Mouse (Mus musculus) embryonic facial prominence, embryonic 11.5 days (tissue): ENCODE data around the gene Ablim2. TPM values are rescaled to one million over a fixed set of nuclear protein-coding genes. Genes with fewer than 3 reads are reported as not detected.

Experiments used
- ATAC-seq: fragments of 200-750 bp; cut with Nextera tagmentation; replicated peaks from 2 replicates; pipeline ENCODE4 v1.8.0; 2017; ENCODE audit warnings: low read depth; ENCODE audit not compliant: insufficient number of reproducible peaks, low FRiP score, low TSS enrichment
- DNase-seq: peaks from one replicate; pipeline ENCODE4 v3.0.0-alpha.2; 2015; ENCODE audit warnings: low spot score
- H3K27ac ChIP-seq: fragments of 300-500 bp; sonication (generic); replicated peaks from 2 replicates; pipeline ENCODE4 v1.5.1; 2014; ENCODE audit warnings: mild to moderate bottlenecking, low read depth, low read length, control low read depth
- H3K27me3 ChIP-seq: fragments of 300-500 bp; sonication (generic); 2 replicates; pipeline ENCODE4 v1.6.1; 2014; ENCODE audit warnings: mild to moderate bottlenecking, low read length, moderate library complexity, mixed read lengths; ENCODE audit not compliant: control insufficient read depth, insufficient read depth
- H3K36me3 ChIP-seq: fragments of 300-500 bp; sonication (generic); replicated peaks from 2 replicates; pipeline ENCODE4 v1.6.1; 2014; ENCODE audit warnings: low read depth, mild to moderate bottlenecking, low read length, moderate library complexity, mixed read lengths; ENCODE audit not compliant: control insufficient read depth, insufficient read depth
- H3K4me1 ChIP-seq: fragments of 300-500 bp; sonication (generic); 2 replicates; pipeline ENCODE4 v1.6.1; 2014; ENCODE audit warnings: low read length, mixed read lengths; ENCODE audit not compliant: control insufficient read depth, insufficient read depth
- H3K4me2 ChIP-seq: fragments of 300-500 bp; sonication (generic); 2 replicates; pipeline ENCODE4 v1.6.1; 2014; ENCODE audit warnings: low read depth, mild to moderate bottlenecking, control low read depth, low read length, moderate library complexity
- H3K4me3 ChIP-seq: fragments of 300-500 bp; sonication (generic); 2 replicates; pipeline ENCODE4 v1.5.1; 2014; ENCODE audit warnings: low read depth, low read length, control low read depth
- H3K9ac ChIP-seq: fragments of 300-500 bp; sonication (generic); replicated peaks from 2 replicates; pipeline ENCODE4 v1.6.1; 2014; ENCODE audit warnings: mild to moderate bottlenecking, control low read depth, low read length
- H3K9me3 ChIP-seq: fragments of 300-500 bp; sonication (generic); replicated peaks from 2 replicates; pipeline ENCODE4 v1.6.1; 2016; ENCODE audit warnings: mild to moderate bottlenecking, low read length, inconsistent platforms, mixed read lengths; ENCODE audit not compliant: control insufficient read depth
- WGBS: fragments of 180-500 bp; shearing (Covaris S2); extraction: QIAGEN DNeasy Blood & Tissue Kit; methylation state at CpG from one replicate; pipeline ENCODE4 v1.1.7; 2014; 5-methylcytosine and 5-hydroxymethylcytosine counted together
- polyA plus RNA-seq: library from polyadenylated mRNA; unstranded; fragments of >200 nt; fragmentation: Nextera tagmentation; extraction: Ambion mirVana; gene quantifications from 2 replicates; pipeline ENCODE4 v1.2.1, GENCODE M21; 2014

Gene Ablim2
- polyA plus RNA-seq, 1 experiment from 2014 or later: 0.55 TPM

- Histone ChIP-seq H3K9ac (no peak overlapping the region), H3K4me3 (no peak overlapping the region), H3K27ac (no peak overlapping the region), H3K27me3 (no peaks in the 10 kb centered on the region), H3K9me3 (no peaks in the 10 kb centered on the region), H3K36me3 (no peaks in the 10 kb centered on the region), H3K4me1 (no peaks in the 10 kb centered on the region), H3K4me2 (no peak overlapping the region)
- DNase-seq (no peak), ATAC-seq (no peak)
- WGBS: 84% methylated on average over 7 of the region's 7 CpGs
Measured at GRCm38 (mm10) chr5:35751016-35751415, 6.7 kb upstream of the Ablim2 start.

DNA sequence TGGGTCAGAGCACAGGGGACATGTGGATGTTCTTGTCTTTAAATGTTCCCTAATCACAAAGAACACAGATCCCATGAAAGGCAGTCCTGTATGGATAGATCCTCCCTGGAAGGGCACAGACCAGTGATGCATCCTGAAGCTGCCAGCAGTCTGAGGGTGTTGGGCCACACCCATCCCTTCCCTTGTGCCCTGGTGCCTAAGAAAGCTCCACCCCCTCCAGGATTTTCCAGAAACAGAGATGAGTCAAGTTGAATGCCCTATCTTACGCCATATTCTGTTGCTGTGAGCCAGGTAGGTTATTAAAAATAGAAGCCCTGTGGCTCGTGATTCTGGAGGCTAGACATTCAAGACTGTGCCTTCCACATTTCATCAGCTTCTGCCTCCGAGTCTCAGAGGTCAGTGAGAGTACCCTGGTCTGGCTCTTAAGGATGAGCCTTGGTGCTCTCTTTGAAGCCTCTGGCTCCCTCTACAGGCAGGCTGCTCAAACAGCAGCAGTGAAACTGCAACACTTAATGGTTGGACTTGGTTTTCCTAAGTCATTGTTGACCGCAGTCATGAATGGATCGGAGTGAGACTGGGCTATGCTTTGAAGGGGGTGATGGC, 2.4 kb upstream of the Ablim2 start:
- no peaks in the 10 kb centered on the region for H3K36me3 ChIP-seq
- no peaks in the 10 kb centered on the region; the same call in 1 of the 2 replicates for H3K4me1 ChIP-seq
- 30% methylated on average over 5 of the region's 5 CpGs for WGBS
- no peak overlapping the region for H3K4me3 ChIP-seq
- H3K9me3 ChIP-seq: no peaks in the 10 kb centered on the region
- H3K27ac ChIP-seq: no peak overlapping the region
- no peak overlapping the region for H3K4me2 ChIP-seq
- no peak overlapping the region for H3K9ac ChIP-seq
- ATAC-seq: no peak
- DNase-seq: peak; percentile 72
- H3K27me3 ChIP-seq: peaks cover 26% of the 10 kb centered on the region

DNA sequence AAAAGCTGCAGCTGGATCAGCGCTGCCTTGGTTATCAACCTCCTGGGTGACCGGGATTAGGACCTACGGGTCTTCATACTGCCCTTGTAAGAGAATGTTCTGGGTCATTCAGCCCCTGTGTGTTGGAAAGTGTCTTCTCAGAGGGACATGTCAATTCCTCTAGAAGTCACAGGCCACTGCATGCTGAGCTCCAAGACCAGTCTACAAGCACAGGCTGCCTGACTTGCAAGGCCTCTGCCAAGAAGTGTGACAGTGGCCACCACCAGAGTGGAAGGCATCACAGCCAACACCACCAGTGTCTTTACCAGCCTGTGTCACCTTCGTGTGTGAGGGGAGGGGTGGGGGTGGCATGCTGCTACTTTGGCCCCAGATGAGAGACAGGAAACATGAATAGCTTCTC, 1.7 kb upstream of the Ablim2 start:
- WGBS: 75% methylated on average over 4 of the region's 4 CpGs
- Histone ChIP-seq H3K4me1 (no peaks in the 10 kb centered on the region; the same call in 1 of the 2 replicates), H3K27me3 (peaks cover 26% of the 10 kb centered on the region), H3K27ac (no peak overlapping the region), H3K9ac (no peak overlapping the region), H3K9me3 (no peaks in the 10 kb centered on the region), H3K4me2 (no peak overlapping the region), H3K36me3 (no peaks in the 10 kb centered on the region), H3K4me3 (no peak overlapping the region)
- DNase-seq (no peak), ATAC-seq (no peak)

GRCm38 (mm10) chr5:35756997-35757638, 562 bp upstream of the Ablim2 start:
- Histone ChIP-seq H3K9ac (no peak overlapping the region), H3K36me3 (no peaks in the 10 kb centered on the region), H3K4me1 (no peaks in the 10 kb centered on the region; the same call in 1 of the 2 replicates), H3K9me3 (no peaks in the 10 kb centered on the region), H3K27ac (no peak overlapping the region), H3K27me3 (peaks cover 26% of the 10 kb centered on the region), H3K4me2 (peak overlapping the region; percentile 97), H3K4me3 (peak overlapping the region; percentile 49)
- ATAC-seq: peak; percentile 2; the same call in 1 of the 2 replicates
- no peak for DNase-seq
- 10% methylated on average over 25 of the region's 26 CpGs for WGBS

GRCm38 (mm10) chr5:35758081-35759053, 687 bp downstream of the Ablim2 start:
- Histone ChIP-seq H3K4me1 (no peaks in the 10 kb centered on the region; the same call in 1 of the 2 replicates), H3K36me3 (no peaks in the 10 kb centered on the region), H3K27ac (no peak overlapping the region), H3K4me3 (peak overlapping the region; percentile 49), H3K4me2 (peak overlapping the region; percentile 97), H3K27me3 (peaks cover 26% of the 10 kb centered on the region), H3K9me3 (no peaks in the 10 kb centered on the region), H3K9ac (peak overlapping the region; percentile 25; the same call in 1 of the 2 replicates)
- DNase-seq (no peak), ATAC-seq (peak; percentile 15)
- WGBS: 2% methylated on average over 40 of the region's 40 CpGs

DNA sequence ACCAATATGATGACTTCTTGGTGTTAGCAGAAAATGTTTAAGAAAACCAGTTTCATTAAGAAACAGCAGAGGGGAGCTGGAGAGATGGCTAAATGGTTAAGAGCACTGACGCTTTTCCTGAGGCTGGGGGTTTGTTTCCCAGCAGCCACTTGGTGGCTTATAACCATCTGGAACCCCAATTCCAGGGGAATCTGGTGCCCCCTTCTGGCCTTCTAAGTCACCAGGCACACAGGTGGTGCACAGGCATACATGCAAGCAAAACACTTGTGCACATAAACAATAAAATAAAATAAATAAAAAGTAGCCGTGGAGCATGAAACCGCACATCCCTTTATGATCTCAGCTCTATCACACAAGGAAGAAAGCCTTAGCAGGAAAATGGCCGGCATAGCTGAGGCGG, 3.6 kb downstream of the Ablim2 start:
- Histone ChIP-seq H3K9me3 (no peaks in the 10 kb centered on the region), H3K4me2 (no peak overlapping the region), H3K36me3 (no peaks in the 10 kb centered on the region), H3K27me3 (peaks cover 26% of the 10 kb centered on the region), H3K4me1 (no peaks in the 10 kb centered on the region; the same call in 1 of the 2 replicates), H3K9ac (no peak overlapping the region), H3K27ac (no peak overlapping the region), H3K4me3 (no peak overlapping the region)
- ATAC-seq: no peak
- DNase-seq: no peak
- 75% methylated on average over 5 of the region's 5 CpGs for WGBS

- Histone ChIP-seq H3K36me3 (no peaks in the 10 kb centered on the region), H3K4me3 (no peak overlapping the region), H3K4me2 (no peak overlapping the region), H3K9me3 (no peaks in the 10 kb centered on the region), H3K27me3 (peaks cover 23% of the 10 kb centered on the region), H3K9ac (no peak overlapping the region), H3K27ac (no peak overlapping the region), H3K4me1 (no peaks in the 10 kb centered on the region; the same call in 1 of the 2 replicates)
- ATAC-seq (no peak), DNase-seq (no peak)
- 67% methylated on average over 5 of the region's 5 CpGs for WGBS
Measured at GRCm38 (mm10) chr5:35762388-35762787, 4.7 kb downstream of the Ablim2 start.
